Mouse (Mus musculus) 3134 (cell line): ENCODE results near the gene C1qtnf1.

Experiments
- DNase-seq: peaks from one replicate; pipeline ENCODE4 v3.0.0-alpha.2; 2011; ENCODE audit warnings: low spot score; ENCODE audit not compliant: insufficient read length; ENCODE audit errors: extremely low read depth

C1qtnf1 gene

DNA sequence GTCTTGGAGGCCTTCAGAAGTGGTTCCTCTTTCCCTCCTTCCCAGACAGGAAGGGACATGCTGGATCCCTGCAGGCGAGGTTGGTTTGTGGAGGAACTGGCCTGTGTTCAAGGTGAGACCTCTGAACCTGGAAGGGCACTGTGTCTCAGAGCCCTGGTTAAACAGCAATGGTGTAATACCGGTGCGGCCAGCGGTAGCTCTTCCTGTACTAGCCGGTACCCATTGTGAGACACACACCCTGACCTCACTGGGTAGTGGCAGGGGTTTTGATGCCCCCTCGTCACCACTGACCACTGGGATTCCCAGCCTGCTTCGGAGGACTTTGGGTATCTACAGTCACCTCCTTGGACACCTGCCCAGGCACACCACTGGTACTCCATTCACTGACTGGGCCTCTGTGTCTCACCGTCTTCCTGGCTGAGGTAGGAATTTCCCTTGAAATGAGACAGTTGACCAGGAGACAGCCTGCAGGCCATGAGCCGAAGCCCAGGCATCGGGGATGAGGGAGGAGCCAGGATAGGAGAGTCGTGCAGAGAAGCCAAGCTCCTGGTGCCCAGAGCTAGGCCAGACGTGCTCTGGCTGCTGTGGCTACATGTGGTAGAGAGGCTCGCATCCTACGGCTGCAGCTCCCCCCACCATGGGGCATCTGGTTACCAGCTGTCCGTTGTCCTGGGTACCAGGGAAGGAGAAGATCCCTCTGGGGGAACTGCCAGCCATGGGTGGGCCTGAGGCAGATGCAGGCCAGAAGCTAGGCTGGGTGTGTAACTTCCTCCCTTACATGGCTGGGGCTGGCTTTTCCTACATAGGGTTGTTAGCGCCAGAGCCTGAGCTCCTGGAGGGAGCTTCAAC, 3.3 kb downstream of the C1qtnf1 start:
- peak; percentile 66 for DNase-seq

DNA sequence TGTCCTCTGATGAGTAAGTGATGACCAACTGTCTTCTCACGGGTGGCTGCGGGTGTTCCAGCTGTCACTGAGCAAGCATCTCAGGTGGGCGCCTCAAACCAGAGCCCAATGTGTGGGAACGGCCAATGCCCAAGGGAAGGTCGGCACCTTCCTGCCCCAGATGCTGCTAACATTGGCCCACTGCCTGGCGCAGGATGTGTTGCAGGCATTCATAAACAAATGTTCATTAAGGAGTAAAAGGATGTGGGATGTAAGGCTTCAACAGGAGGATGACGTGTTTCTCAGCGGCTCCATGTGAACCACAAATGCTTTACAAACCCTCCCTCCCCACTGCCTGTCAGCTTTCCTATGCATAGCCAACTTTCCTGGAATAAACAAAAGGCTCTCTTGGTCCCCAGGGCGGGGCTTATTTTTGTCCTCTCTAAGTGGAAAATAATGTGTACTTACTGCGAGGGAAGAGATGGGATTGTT, 5.4 kb downstream of the C1qtnf1 start:
- DNase-seq, result peak; percentile 80

DNA sequence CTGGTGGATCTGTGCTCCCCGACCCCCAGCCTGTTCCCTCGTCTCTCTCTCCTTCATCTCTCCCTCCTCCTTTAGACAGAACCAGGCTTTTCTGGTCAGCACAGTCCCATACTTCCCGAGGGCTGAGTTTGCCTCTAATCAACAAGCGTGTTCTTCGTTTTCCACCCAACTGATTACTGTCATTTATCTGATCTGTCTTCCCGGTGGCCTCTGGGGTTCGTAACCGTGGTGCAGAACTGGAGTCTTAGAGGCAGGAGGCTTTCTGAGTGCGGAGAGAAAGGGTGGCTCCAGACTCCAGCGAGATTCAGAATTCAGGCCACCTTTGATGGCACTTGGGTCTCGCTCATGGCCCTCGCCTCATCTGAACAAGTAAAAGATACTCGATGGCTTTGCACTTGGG, 6.1 kb downstream of the C1qtnf1 start:
- no peak for DNase-seq

DNA sequence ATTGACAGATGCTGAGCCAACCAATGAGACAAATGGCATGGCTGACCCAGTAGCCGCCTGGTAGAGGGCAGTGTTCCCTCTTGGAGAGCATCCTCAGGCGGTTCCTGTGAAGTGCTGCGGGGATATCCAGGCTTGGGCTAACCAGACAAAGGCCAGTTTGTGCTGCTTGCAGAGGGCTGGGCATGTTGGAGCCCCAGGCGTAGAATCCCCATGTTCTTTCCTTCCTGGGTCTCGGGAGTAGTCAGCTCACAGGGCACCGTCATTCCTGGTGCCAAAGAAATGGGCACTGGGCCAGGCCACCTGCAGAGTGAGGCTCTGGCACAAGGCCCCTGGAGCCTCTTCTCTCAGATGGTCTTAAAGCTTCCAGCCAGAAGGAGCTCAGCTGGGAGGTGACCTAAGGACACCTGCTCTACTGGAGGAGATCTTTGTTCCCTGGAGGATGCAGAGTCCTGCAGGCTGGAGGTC, 8.5 kb downstream of the C1qtnf1 start:
- DNase-seq, result peak; percentile 68

DNA sequence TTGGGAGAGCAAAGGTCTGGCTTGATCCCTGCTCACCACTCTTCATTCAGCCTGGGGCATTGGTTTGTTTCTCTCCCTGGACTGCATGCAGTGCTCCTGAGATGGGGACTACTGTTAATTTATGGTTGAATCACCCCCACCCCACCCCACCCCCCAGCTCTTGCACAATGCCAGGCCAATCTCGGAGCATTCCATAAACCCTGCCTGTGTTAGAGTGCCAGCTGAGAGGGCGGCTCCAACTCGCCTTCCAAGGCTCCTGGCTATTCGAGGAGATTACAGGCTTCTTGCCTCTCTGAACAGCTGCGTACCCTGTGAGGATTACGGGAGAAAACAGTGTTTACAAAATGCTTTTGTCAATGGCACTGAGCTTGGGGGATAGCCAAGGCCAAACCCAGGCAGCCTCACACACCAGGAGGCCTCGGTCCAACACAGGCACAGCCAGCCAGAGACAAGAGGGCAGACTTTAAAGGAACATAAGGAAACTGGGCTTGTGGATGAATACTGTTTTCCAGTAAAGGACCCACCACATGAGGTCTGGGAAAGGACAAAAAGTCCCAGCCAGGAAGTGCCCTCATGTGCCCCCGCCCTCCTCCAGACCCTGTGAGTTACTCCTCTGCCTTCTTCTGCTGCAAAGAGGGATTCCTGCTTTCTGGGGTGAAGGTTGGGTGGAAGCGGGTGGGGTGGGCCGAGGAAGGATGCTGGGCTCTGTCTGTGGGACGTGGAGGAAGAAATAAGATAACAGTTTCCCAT, 10.8 kb downstream of the C1qtnf1 start:
- DNase-seq, result peak; percentile 78

DNA sequence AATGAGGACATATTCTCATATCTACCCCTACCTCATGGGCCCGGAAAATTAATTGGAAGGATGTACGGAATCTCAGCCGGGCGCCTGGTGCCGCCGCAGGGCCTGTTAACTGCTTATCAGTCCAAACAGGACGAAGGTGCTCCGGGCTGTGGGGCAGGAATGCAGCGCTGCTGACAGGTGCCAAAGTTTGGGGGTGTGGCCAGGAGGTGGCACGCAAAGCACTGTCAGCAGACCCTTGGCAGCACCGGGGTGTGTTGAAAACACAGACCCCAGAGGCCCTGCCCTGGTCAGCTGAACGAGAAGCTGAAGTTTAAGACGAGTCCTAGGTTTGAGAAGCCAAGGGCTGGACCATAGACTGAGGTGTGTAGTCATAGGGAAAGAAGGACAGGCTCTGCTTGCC, 14.7 kb downstream of the C1qtnf1 start:
- no peak for DNase-seq

DNA sequence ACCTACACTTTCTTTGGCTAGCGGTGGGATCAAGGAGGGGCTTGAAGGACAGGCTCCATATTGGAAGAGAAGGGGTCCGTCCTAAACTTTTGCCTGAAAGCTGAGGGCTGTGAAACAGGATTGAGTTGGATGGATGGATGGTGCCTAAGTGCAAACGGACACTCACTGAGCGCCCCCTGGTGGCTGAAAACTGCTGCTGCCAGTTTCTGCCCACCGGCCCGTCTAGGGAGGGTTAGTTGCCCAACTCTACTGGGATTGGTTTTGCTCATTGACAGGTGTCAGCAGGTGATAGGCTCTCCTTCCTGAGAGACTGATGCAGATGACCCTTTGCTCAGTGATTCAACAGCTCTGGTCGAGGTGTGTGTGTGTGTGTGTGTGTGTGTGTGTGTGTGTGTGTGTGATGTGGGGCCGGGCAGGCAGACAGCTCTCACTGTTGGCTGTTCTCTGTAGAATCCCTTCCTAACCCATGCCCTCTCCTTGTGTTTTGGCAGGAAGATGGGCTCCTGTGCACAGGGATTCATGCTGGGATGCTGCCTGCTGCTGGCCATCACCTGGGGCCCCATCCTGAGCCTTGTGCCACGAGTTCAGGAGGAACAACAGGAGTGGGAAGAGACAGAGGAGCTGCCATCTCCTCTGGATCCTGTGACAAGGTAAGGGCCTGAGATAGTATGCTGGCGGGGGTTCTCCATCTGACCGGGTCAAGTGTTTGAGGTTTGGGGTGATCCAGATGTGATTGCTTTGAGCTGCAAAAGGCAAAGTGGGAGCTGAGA, 15.4 kb downstream of the C1qtnf1 start:
- DNase-seq, result peak; percentile 38

DNA sequence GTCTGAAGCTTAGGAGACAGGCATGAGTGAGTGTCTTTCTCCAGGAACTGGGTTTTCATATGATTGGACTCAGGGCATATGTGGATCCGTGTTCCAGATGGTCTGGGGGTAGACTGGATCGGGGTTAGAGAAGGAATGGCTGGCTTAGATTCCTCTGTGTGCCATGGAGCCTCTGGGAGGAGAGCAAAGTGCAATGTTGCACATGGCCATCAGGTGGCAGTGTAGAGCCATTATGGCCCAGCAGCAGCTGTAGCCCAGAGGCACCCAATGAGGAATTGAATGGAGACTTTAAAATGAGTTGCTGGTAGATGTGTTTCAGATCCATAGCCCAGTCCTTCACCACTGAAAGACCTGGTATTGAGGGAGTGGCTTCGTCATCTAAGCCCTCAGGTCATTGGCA, 17.8 kb downstream of the C1qtnf1 start:
- no peak for DNase-seq

DNA sequence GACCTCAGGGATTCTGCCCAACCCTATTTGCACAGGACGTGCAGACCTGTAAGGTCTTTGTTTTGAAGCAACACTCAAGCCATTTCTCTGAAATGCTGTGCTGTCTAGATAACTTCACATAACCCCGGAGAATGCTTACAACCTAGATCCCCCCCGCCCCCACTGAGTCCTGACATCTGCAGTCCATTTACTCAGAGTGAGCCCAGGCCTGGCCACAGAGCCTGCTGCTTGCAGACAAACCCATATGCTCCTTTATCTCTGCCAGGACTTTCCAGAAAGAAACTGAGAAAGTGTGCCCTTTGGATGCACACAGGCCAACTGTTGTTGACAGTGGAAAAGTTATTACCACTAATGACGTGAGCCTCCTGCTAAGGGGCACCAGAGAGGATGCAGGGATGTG, 19.3 kb downstream of the C1qtnf1 start:
- DNase-seq, result no peak

DNA sequence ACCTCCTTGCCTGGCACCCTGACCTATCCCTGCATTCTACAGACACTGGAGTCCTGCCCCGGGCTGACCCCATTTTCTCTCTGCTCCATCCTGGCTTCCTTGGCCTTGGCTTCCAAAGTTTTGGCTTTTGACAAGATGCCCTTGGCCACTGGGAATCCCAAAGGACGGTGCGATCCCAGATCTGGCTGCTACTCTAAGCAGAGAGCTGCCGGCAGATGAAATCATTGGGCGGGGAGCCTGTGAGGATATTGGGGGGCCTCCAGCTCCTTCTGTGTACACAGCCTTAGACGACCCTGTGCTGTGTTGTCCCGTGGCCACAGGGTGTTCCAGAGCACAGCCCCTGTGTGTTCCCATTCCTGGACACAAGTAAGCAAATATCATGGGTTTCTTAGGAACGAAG, 20.4 kb downstream of the C1qtnf1 start:
- no peak for DNase-seq

DNA sequence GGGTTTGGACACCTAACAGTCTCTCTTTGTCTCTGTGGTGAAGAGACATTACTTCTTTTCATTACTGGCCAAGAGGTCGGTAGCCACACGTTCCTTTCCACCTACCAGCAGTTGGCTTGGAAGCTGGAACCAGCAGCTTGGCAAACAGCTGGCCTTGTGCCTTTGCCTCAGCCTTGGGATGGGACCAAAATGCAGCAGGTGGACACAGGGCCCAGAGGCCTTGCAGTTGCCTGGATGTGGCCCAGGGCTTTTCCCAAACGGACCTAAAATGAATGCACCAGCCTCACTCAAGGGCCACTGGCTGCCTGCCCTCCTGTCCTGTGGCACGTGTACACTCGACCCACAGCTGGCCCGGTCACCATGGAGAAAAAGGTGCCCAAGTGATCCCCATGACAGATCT, 23.2 kb downstream of the C1qtnf1 start:
- DNase-seq, result no peak

DNA sequence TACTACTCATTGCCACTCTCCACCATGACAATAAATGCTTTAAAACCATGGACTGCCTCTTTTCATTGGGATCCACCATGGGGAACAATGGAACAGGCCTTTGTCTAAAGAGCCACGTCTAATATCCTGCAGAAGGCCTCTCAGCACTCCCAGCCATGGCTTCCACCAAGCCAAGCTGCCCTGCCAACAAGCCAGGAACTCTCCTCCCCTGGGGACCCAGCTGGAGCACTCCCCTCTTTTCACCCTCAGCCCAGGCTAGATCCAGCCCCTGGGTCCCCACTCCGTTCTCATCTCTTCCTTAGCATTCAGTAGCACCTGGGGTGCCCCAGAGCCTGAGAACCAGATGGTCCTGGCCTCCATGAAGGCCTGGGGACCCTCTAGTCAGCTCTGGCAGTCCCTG, 25.0 kb downstream of the C1qtnf1 start:
- no peak for DNase-seq

DNA sequence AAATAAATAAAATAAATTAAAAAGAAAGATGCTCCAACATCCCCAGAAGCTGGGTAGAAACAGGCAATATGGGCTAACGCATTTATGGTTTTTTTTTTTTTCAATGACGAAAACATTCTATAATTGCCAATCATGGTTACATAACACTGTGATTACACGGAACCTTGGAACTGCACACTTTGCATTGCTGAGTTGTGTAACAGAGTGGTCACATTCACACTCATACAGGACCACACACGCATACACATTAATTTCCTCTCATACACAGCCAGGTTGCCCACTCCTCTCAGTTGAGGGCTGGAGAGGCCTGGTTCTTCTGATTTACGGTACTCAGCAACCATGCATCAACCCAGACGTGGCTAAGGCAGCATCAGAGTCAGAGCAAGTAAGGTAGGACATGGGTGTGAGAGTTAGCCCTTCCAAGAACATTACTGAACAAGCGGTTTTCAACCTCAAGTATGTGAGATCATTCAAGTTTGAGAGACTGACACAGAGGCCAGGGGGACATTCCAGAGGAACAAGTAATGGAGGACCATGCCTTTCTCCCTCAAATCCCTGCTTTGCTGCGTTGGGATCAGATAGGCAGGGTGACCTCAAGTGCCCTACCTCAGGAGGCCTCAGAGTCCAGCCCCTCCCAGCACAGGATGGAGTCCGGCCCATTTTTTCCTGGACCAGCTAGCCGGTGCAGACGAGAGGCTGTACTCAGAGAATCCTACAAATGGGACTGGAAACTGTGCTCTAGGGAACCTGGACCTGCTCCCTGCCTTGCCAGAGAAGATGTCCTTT, 26.1 kb downstream of the C1qtnf1 start:
- DNase-seq, result no peak

DNA sequence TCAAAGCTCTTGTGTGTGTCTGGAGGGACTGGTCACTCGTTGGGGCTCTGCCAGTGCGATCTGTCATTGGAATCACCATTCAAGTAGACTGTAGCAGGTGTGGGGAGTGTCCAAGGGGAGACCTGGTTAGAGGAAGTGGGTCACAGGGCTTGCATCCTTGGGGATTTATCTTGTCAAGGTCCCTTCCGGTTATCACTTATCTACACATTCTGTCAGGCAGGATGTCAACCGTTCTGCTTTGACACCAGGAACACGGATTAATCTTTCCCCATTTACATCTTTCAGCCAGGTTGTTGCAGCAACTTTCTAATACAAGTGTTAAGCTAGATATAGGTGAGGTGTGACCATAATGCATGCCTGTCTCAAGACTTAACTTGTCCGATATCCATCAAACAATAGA, 27.8 kb downstream of the C1qtnf1 start:
- DNase-seq, result no peak

DNA sequence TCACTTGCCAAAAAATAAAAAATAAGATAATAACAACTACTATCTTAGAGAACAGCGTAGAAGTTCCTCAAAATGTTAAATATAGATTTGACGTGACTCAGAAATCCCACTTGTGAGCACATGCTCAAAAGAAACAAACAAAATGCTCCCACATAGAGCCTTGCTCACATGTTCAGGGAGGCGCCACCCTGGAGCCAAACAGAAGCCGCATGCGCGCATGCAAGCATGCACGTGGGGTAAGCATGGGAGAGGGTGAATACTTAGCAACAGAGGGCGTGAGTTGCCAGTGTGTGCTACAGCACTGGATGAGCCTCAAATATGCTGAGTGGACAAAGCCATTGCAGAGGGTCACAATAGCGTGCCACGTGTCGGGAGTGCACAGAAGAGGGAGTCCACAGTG, 28.9 kb downstream of the C1qtnf1 start:
- DNase-seq, result no peak

DNA sequence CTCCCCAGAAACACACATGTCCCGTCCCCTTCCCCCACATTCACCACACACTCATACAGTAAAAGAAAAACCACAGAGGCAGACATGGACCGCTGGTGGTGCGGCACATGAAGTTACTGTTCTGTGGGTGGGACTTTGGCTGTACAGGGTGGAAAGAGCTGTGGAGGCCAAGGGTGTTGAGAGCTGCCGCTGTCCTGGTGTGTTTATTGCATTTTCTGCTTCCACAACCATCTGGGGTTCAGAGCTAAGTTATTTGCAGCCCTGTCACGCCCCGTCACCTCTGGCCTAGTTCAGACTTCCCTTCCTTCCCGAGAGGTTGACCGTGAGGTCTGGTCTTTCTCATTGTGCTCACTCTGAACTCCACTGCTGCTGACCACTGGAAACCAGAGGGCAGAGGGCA, 31.0 kb downstream of the C1qtnf1 start:
- DNase-seq, result no peak

DNA sequence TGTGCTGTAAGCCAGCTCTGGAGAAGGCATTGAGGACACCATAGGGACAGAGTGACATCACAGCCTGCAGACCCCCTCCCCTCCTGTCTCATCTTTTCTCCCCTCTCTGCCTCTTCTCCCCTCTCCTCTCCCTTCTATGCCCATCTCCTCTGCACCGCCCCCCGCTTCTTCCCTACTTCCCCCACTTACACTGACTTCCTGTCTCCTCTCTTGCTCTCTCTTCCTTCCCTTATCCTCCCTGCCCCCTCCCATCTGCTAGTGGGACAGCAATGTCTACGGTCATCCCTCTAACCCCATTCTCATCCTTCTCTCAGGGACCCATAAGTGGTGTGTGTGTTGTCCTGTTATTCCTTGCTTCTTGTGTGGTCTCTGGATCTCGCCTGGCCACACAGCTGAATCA, 31.5 kb downstream of the C1qtnf1 start:
- DNase-seq, result no peak

DNA sequence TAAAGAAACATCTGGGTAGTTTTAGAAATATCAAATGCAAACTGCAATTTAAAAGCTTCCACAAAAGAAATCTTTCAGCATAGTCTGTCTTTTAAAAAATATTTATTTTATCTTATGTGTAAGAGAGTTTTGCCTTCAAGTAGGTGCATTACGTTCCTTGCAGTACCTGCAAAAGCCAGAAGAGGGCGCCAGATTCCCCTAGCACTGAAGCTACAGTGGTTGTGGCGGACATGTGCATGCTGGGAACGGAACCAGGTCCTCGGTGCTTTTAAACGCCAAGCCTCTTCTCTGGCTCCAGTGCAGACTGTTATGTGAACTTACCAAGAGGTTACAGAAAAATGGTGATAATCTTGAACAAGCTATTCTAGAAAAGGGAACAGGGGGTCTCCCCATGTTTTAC, 32.3 kb downstream of the C1qtnf1 start:
- DNase-seq, result no peak

DNA sequence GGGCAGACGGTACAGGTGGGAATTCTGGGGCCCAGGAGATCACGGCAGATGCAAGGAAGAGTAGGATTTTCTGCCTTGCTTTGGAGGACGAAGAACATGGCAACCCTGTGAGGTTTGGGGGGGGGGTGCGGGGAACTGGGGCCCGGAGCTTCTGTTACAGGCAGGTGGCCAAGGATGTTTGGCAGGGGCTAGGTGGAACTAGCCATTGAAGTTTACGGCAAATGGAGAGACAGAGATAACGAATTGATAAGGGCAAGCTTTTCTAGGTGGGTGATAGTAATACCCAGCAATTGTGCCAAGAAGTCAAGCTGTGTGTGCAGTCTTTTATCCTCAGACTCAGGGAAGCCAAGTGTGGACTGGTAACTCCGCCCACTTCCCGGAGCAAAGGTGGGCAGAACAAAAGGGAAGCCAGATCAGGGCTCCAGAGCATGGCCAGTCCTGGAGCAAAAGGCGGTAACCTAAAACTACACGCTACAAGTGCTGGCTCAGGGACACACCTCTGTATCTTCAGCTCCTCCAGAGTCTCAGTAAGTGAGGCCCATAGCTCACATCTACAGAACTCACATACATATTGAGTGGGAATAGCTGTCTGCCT, 39.5 kb downstream of the C1qtnf1 start:
- DNase-seq, result no peak
